Mouse (Mus musculus): ENCODE measurements at regions not wholly inside any gene's neighbourhood (a gene's known extent, or its start where the extent isn't known, plus 50 kb on each side); places are given as distances from the start of the nearest gene placed in this dataset.

DNA sequence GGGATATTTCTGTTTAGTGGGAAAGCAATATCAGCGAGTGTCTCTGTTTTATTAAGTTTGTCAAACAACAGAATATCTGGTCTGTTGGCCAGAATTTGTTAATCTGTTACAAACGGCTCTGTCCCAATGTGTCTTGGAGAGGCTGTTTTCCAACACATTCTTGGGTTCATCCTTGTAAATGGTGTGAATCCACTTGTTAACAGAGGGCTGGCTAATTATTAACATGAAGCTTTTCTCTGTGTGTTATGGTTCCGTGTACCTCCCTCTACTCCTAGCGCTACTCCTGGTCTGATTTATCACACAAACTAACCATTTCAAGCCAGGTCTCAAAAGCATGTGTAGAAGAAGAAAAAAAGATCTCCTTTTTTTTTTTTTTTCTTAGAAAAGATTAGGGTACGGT lies 60.4 kb downstream of the Pou3f3 start:
- DNase-seq (ENCODE audit: low spot score): no peak

DNA sequence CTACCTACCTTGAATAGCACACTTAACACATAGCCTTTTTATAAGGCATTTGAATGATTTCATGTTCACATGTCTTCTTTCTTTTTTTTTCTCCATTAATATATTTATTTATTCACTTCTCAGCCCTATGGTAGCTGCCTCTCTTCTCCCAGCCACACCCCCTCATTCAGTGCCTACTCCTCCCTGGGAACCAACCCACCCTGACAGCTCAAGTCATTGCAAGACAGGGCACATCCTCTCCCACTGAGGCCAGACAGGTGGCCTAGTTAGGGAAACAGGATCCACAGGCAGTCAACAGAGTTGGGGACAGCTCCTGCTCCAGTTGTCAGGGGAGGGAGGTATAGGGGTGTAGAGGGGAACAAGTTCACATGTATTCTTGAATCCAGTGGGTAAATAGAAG lies 60.9 kb downstream of the Pou3f3 start:
- no peak for DNase-seq (ENCODE audit: low spot score)

DNA sequence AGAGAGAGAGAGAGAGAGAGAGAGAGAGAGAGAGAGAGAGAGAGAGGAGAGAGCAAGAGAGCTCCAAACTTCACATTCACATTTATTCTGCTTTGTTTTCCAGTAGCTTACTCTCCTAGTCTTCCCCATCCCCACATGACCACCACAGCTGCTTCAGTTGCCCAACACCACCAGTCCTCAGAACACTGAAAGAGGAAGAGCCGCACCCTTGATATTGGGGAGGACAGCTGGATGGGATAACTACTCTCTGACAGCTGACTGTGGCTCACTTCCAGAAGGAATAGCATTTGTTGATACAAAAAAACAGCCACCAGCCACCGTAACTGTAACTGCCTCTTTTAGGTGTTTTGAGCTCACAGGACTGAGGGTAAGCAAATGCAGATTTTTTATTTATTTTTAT lies 67.9 kb downstream of the Pou3f3 start:
- DNase-seq (ENCODE audit: low spot score): peak; percentile 10

DNA sequence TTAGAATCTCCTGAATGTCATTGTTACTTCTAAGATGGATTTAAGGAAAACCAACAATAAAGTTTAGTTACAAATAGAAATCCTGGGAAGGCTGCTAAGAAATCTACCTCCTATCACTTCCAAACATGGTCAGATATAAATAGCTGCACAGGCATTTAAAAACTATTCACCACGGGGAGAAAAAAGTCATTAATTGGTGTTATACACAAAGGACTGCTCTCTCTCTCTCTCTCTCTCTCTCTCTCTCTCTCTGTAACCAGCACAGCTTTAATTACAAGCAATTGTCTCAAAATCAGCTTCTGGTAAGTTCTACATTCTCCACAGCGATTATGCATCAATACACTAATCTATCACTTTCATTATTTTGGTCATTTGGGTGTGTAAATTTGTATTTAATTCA lies 68.5 kb downstream of the Pou3f3 start:
- DNase-seq (ENCODE audit: low spot score): no peak

DNA sequence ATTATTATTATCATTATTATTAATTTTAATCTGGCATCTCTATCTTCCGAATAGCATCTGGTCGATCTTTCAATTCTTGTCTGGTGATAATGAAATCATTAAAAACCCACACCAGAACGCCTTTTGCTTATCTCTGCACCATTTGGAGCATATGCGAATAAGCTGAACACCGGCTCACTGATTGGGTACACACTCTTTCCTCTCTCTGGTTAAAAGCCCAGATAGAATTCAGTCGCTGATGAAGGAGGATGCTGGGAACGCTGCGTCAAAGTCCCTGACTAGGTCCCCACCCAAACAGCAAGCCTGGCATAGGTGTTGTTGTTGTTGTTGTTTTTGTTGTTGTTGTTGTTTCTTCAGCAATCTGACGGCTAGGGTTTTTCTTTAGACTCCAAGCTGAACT lies 74.5 kb downstream of the Pou3f3 start:
- no peak for DNase-seq (ENCODE audit: low spot score)

DNA sequence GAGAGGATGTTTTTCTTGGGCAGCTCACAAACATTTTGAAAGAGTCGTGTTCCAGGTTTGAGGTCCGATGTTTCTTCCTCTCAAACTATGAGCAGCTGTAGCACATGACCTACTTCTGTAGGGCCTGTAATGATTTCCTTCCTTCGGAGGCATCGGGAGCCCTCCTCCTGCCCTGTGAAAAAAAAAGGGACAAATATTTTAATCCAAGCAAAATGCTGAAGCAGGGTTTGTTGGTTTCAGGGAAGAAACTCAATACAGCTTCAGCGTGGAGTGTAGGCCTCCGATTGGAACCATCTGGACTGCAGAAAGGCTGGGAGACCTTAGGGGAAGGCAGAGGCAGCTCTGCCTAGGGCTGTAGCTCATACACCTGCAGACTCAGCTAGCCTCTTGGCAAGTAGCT lies 76.4 kb downstream of the Pou3f3 start:
- DNase-seq (ENCODE audit: low spot score): no peak

DNA sequence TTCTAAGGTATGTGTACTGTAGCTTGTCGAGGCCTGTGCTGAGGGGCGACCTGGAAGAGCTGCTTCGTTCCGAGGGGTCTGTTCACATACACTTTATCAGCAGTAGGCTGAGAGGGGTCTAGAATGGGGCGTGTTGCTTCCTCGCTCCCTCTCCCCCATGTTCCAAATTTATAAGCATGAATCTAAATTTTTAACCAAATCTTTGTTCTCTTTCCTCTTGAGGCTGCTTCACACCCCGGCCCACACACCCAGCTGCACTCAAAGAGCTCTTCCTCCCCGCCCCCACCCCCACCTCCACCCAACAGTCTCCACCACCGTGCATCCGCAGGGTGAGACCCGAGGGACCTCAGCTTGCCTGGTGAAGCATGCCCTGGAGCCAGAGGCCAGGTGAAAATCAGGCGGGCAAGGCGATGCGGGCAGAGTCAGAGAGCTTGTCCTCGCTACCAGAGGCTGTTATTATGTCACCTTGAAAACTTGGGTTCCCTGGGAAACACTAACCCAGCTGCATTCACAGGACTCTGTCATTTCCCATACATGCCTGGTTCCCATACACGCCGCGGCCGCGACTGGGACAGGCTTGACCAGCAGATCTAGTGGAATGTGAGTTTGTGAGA lies 77.1 kb upstream of the Mrps9 start:
- DNase-seq (ENCODE audit: low spot score): no peak

DNA sequence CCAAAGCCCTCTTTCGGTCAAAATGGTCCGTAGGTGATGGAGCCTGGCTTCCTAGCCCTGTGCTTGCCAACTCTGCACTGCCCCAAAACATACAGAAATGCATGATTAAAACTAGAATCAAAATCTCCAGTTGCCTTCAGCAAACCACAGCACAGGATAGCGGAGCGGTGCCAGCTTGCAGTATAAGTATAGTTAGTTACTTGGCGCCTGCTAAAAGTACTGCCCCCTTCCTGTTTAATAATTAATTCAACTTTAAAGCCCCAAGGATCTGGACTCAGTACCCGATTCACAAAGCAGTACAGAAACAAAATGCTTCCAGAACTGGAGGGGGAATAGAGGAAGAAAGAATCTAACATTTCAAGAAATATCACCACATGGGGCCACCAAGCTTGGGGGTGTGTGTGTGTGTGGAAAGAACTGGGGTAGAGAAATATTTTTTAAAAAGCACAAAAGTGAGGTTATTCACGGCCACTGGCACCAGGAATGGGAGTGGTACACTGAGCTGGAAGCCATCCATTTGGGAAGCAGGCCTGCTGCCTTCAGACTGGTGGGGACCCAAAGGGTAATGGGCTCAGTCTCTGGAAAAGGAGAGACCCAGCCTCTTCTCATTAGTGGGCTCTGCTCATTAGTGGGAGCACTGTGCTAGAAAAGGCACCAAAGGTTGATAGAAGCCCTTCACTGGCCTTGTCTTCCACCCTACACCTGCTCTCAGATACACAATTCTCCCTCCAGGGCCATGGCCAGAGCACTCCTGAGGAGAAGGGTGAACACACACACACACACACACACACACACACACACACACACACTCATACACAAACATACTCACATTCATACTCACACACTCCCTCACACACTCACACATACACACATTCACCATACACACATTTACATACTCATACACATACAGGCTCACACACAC lies 75.8 kb upstream of the Mrps9 start:
- DNase-seq (ENCODE audit: low spot score): no peak

DNA sequence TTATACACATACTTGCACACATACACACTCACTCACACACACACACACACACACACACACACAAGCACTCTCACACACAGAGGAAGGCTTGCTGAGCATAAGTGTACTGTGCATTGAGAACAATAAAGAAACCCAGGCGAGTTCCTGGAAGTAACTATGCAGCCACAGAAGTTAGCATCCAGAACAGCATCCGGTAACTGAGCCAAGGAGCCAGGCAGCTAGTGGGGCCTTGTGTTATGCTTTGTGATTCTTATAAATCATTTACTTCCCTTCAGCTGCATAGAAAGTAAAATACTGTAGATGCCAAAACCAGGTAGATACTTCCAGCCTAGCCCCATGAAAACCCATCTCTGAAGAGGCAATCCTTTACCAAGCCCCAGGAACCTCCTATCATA lies 75.1 kb upstream of the Mrps9 start:
- no peak for DNase-seq (ENCODE audit: low spot score)

DNA sequence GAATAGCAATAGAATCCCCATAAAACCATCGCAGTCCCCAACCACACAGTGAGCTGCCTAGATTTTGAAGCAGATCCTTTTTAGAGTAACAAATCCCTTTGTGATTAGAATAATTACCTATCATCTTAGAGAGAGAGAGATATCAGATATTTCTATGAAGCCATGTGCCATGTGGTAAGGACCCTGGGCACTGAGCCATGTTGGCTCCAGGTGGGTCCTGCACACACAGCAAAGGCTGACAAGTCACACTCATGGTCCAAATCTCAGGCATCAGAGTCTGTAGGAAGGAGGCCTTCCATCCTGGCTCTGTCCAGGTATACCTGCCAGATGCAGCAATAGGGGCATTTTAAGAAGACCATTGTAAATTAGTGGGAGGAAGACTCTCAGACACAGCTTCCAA lies 73.6 kb upstream of the Mrps9 start:
- no peak for DNase-seq (ENCODE audit: low spot score)

DNA sequence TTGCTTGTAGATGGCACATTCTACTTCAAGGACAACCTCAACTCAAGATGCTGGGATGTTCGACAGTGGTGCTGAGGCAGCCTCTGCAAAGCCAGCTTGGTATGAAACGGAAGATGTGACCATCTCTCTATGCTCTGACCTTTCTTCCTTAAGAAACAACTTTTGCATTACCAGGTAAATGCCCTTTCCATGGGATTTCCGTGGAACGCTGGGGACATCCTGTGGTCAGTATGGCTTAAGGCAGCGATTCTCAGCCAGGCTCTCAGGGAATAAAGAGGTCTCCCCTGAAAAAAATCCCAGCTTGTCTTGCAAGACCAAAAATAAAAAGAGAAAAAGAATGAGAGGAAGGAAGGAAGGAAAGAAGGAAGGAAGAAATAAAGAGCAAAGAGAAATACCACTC lies 71.3 kb upstream of the Mrps9 start:
- no peak for DNase-seq (ENCODE audit: low spot score)

DNA sequence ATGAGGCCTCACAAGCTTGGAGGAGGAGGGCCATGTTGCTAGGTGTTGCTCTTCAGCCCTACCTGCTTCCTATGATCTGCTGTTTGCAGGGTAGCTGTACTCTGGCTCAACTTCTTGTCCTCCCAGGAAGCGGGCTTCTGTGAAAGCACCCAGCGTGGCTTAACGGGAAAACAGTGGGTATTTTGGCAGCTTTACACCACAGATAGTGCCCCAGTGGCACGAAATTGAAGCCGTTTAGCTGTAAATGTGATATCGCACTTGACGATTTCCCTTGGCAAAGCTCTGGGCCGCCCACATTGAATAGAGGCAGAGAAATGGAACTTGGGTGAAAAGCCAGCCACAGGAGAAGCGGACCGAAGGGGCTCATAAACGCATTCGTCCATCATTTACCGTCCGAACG lies 70.8 kb upstream of the Mrps9 start:
- DNase-seq (ENCODE audit: low spot score): no peak

DNA sequence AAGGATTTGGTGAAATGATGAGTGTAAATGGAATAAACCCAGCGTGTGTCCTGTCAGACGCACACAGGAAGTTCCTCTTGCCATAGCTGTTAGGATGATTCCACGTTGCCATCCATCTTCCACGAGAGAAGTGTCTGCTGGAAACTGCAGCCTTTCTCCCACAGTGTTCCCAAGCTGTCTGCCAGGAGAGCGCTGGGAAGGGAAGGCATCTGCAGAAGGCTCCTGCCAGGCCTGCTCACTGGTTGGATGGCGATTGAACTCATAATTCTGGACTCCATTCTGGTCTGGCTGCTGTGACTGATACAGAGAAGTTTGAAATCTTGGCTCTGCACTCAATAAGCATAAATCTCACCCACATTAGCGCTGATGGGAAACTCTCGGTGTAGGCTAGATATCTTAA lies 69.5 kb upstream of the Mrps9 start:
- no peak for DNase-seq (ENCODE audit: low spot score)

DNA sequence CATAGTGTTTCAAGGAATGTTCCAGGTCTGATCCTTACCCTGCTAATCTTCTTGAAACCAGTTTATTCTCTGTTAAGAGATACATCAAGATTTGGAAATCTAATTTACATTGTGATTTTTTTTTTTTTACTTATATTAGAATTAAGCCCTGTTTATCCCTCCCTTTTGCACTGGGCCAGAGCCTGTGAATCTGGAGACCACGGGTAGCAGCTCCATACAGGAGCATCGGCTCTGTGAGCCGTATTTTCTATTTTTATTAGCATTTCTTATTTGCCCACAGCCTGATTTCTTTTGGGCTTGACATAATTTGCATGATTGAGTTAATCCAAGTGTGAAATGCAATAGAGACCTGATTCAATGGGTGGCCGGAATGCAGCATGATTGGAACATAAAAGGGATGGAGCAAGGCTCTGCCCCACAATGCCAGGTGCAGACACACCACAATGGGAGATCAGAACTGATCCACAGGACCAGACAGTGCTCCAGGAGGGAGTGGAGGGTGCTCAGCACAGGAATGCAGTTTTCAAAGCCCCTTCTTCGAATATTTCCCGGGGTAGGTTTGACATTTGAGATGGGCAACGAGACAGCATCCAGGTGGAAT lies 67.9 kb upstream of the Mrps9 start:
- DNase-seq (ENCODE audit: low spot score): no peak

DNA sequence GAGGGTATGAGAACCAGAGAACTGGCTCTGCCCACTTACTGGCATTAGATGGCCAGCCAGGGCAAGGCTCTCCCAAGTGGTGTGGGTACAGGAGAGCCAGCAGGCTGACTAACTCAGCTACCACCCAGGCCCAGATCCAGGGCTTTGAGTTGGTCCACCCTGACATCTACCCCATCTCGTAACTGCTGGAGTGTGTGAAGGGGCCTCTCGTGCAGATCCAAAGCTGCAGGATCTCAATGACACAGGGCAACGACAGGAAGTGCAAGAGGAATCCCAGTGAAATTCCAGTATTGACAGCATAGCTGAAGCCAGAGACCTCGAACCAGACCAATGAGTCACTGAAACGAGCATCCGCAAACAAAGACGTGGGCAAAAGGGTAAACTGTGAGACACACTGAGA lies 63.8 kb upstream of the Mrps9 start:
- no peak for DNase-seq (ENCODE audit: low spot score)

DNA sequence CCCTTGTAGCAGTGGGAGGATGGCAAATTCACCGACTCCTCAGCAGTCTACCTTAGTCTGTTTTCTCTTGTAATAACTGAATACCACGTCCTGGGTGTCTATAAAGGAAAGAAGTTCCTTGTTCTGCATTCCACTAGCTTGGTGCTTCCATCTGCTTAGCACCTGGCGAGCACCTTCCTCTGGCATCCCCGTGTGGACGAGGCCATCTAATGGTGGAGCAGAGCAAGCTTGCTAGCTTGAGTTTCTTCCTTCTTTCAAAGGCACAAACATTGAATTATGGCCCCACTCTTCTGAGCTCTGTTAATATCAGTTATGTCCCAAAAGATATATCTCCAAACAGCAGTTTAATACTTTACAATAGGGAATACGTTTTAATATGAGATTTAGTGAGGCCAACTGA lies 62.6 kb upstream of the Mrps9 start:
- no peak for DNase-seq (ENCODE audit: low spot score)

All from gastrocnemius, adult 18-20 months (tissue).